Mouse (Mus musculus): ENCODE data around the gene Tfec. TPM values are rescaled to one million over a fixed set of nuclear protein-coding genes. Genes with fewer than 3 reads are reported as not detected.

Gene Tfec
- polyA plus RNA-seq, 1 experiment from 2014 or later, result 0.64 TPM

DNA sequence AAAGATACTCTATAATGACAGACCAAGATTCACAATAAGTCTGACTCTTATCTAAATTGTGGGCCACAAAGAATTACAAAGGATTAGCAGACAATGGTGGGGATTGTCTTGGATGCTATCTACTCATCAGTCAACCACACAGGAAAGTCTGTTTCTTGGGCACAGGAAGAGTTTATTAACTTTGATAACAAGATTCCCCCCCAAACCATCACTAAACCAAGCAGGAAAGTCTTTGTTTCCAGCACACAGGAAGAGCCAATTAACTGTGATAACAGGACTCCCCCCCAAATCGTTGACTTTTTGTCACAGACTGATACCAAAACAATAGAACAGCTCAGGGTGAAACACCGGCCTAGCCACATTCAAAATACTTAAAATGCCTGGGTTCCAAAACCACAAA is 28.2 kb downstream of the Tfec start:
- Histone ChIP-seq H3K36me3 (ENCODE audit: control insufficient read depth, insufficient read depth) (no peaks in the 10 kb centered on the region), H3K4me3 (ENCODE audit: low read length) (no peak overlapping the region), H3K4me2 (ENCODE audit: low read depth, low read length) (no peak overlapping the region), H3K27ac (ENCODE audit: low read length) (no peak overlapping the region), H3K27me3 (ENCODE audit: control insufficient read depth, insufficient read depth, low read length) (no peaks in the 10 kb centered on the region), H3K4me1 (ENCODE audit: control insufficient read depth, insufficient read depth, low read length) (no peaks in the 10 kb centered on the region), H3K9me3 (replicated peaks; ENCODE audit: control insufficient read depth, low read length) (no peaks in the 10 kb centered on the region), H3K9ac (ENCODE audit: low read length) (no peak overlapping the region)
- WGBS, result 40% methylated on average over 2 of the region's 2 CpGs
- ATAC-seq (replicated peaks; ENCODE audit: extremely low read depth, insufficient read depth, low FRiP score), result no peak

DNA sequence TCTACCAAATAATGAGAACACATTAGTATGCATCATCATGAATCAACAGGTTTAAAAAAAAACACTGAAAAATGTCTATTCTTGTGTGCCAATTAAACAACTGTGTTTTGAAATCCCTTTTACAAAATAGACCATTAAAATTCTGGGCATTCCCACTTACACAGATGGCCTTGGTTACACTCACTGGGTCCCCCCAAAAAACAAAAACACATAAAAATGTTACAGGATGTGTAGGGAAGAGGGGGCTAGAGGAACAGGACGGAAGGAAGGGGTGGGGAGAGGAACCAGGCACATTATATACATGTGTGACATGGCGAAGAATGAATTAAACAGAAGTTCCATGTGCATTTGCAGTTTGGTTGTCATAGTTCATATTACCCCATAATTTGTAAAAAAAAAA is 29.9 kb downstream of the Tfec start:
- Histone ChIP-seq H3K27me3 (ENCODE audit: control insufficient read depth, insufficient read depth, low read length) (no peaks in the 10 kb centered on the region), H3K36me3 (ENCODE audit: control insufficient read depth, insufficient read depth) (no peaks in the 10 kb centered on the region), H3K9ac (ENCODE audit: low read length) (no peak overlapping the region), H3K4me2 (ENCODE audit: low read depth, low read length) (no peak overlapping the region), H3K27ac (ENCODE audit: low read length) (no peak overlapping the region), H3K4me3 (ENCODE audit: low read length) (no peak overlapping the region), H3K4me1 (ENCODE audit: control insufficient read depth, insufficient read depth, low read length) (no peaks in the 10 kb centered on the region), H3K9me3 (replicated peaks; ENCODE audit: control insufficient read depth, low read length) (no peaks in the 10 kb centered on the region)
- WGBS, result 72% methylated on average over 2 of the region's 2 CpGs
- ATAC-seq (replicated peaks; ENCODE audit: extremely low read depth, insufficient read depth, low FRiP score), result no peak

DNA sequence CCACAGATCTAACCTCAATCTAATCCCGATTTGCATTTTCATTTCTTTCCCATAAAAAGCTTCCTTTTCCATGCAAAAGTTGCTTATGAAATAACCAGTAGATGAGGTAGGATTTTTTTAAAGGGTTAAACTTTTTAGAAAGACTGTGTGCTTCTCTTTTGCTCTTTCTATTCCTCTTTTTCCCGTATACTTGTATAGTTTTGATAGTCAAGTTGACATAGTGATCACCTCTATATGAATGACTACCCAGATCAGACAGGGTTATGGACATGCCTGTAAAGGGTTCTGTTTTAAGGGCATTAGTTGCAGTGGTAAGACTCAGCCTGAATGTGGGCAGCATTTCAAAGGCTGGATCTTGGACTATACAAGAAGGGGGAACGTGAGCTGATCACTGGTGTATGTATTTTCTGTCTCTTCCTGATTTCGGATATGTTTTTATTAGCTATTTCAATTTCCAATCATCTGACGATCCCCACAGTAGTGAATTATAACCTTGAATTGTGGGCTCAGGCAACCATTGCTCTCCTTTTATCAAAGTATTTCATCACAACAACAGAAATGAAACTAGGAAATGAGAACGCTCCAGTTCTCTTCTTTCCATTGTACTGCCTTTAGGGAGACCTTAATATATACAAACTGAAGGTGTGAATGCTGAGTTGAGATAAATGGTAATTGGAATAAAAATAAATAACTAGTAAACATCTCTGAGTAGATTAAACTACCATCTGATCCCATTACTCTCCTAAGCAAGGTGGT is 35.3 kb downstream of the Tfec start:
- no peak overlapping the region for H3K27ac ChIP-seq (ENCODE audit: low read length)
- H3K4me2 ChIP-seq (ENCODE audit: low read depth, low read length), result no peak overlapping the region
- H3K9ac ChIP-seq (ENCODE audit: low read length), result no peak overlapping the region
- 90% methylated on average over 6 of the region's 6 CpGs for WGBS
- no peaks in the 10 kb centered on the region for H3K4me1 ChIP-seq (ENCODE audit: control insufficient read depth, insufficient read depth, low read length)
- H3K36me3 ChIP-seq (ENCODE audit: control insufficient read depth, insufficient read depth), result no peaks in the 10 kb centered on the region
- H3K4me3 ChIP-seq (ENCODE audit: low read length), result no peak overlapping the region
- ATAC-seq (replicated peaks; ENCODE audit: extremely low read depth, insufficient read depth, low FRiP score), result no peak
- no peaks in the 10 kb centered on the region for H3K9me3 ChIP-seq (replicated peaks; ENCODE audit: control insufficient read depth, low read length)
- no peaks in the 10 kb centered on the region for H3K27me3 ChIP-seq (ENCODE audit: control insufficient read depth, insufficient read depth, low read length)

DNA sequence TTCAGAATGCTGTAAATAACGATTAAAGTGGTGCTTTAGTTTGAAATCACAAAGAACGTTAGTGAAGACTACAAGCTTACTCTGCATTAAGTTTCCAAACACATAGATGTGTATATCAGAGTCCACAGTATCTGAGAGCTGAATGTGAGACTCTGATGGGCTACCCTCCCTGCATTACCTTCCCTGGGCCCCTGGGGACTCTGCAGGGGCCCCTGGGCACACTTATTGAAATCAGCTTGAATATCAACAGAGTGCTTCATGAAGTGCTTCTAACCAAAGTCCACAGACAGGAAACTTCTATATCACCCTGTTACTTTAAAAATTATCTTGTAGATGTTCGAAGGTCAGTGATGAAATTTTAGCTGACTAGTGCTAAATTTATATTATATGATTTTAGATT is 36.2 kb downstream of the Tfec start:
- WGBS, result 80% methylated on average over 3 of the region's 3 CpGs
- Histone ChIP-seq H3K9ac (ENCODE audit: low read length) (no peak overlapping the region), H3K4me2 (ENCODE audit: low read depth, low read length) (no peak overlapping the region), H3K4me3 (ENCODE audit: low read length) (no peak overlapping the region), H3K27me3 (ENCODE audit: control insufficient read depth, insufficient read depth, low read length) (no peaks in the 10 kb centered on the region), H3K4me1 (ENCODE audit: control insufficient read depth, insufficient read depth, low read length) (no peaks in the 10 kb centered on the region), H3K36me3 (ENCODE audit: control insufficient read depth, insufficient read depth) (no peaks in the 10 kb centered on the region), H3K9me3 (replicated peaks; ENCODE audit: control insufficient read depth, low read length) (no peaks in the 10 kb centered on the region), H3K27ac (ENCODE audit: low read length) (no peak overlapping the region)
- ATAC-seq (replicated peaks; ENCODE audit: extremely low read depth, insufficient read depth, low FRiP score), result no peak

DNA sequence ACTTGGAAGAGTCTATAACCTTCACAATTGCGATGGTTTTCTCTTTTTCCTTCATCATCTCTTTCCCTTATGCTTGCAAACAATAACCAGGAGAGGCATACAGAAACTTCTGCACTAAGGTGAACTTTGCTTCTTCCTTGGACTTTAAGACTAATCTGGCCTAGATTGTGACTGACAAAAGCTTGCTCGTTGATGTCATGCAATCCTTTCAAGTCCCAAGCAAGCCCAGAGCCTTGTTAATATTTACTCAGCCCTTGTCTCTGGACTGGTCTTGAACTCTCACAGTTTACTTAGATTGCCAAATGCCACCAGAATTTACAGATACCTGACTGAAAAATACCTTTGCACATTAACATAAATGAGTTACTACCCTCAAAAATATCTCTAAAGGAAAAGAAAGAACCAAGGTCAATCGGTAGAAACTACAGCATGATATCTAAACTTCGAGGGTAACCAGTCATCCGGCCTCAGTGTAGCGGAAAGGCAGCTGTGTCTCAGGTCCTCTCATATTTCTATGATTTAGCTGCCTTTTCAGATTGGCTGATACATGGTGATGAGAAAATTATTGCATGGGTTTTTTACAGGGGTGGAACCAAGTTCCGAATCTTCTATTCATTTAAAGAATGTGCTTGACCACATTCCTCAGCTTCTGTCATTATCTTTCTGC is 42.2 kb downstream of the Tfec start:
- Histone ChIP-seq H3K9ac (ENCODE audit: low read length) (no peak overlapping the region), H3K36me3 (ENCODE audit: control insufficient read depth, insufficient read depth) (no peaks in the 10 kb centered on the region), H3K27me3 (ENCODE audit: control insufficient read depth, insufficient read depth, low read length) (no peaks in the 10 kb centered on the region), H3K4me3 (ENCODE audit: low read length) (no peak overlapping the region), H3K27ac (ENCODE audit: low read length) (no peak overlapping the region), H3K9me3 (replicated peaks; ENCODE audit: control insufficient read depth, low read length) (no peaks in the 10 kb centered on the region), H3K4me2 (ENCODE audit: low read depth, low read length) (no peak overlapping the region), H3K4me1 (ENCODE audit: control insufficient read depth, insufficient read depth, low read length) (no peaks in the 10 kb centered on the region)
- no peak for ATAC-seq (replicated peaks; ENCODE audit: extremely low read depth, insufficient read depth, low FRiP score)
- 81% methylated on average over 7 of the region's 7 CpGs for whole genome bisulfite sequencing

DNA sequence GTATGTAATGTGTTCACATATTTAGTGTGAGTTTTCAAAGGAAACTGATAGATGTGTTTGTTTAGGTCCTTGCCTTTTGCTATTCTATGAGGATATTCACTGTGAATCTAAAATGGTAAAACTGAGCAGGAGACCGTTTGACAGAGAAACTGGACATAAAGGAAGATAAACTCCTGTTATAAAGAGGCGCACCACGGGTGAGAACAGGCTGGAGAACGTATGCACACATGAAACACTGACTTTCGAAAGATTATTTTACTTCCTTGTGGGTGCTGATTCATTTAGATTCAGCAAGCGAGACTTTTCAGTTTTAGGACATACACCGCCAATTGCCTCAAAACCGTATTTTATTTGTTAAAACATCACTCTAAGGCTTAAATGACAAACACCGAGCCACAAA is 43.3 kb downstream of the Tfec start:
- Histone ChIP-seq H3K4me1 (ENCODE audit: control insufficient read depth, insufficient read depth, low read length) (no peaks in the 10 kb centered on the region), H3K4me2 (ENCODE audit: low read depth, low read length) (no peak overlapping the region), H3K9ac (ENCODE audit: low read length) (no peak overlapping the region), H3K9me3 (replicated peaks; ENCODE audit: control insufficient read depth, low read length) (no peaks in the 10 kb centered on the region), H3K27ac (ENCODE audit: low read length) (no peak overlapping the region), H3K27me3 (ENCODE audit: control insufficient read depth, insufficient read depth, low read length) (no peaks in the 10 kb centered on the region), H3K4me3 (ENCODE audit: low read length) (no peak overlapping the region), H3K36me3 (ENCODE audit: control insufficient read depth, insufficient read depth) (no peaks in the 10 kb centered on the region)
- WGBS, result 82% methylated on average over 9 of the region's 9 CpGs
- no peak for ATAC-seq (replicated peaks; ENCODE audit: extremely low read depth, insufficient read depth, low FRiP score)

DNA sequence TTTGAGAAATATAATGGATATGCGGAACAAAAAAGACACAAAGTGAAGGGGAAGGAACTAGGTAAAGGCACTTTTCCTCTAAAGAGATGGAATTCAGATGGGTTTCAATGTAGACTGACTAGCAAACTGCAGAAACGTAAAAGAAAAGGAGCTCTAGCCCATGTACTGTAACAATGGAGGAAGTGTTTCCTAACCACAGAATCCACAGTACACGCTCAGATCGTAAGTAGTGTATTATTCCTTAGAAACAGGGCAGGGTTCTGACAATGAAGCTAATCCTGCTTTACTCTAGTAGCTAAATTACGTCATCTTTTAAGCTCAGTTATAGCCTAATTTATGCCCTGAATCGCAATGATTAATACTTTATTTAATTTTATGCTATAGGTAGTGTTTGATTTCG is 51.7 kb downstream of the Tfec start:
- ATAC-seq (replicated peaks; ENCODE audit: extremely low read depth, insufficient read depth, low FRiP score), result no peak
- H3K9me3 ChIP-seq (replicated peaks; ENCODE audit: control insufficient read depth, low read length), result no peaks in the 10 kb centered on the region
- no peak overlapping the region for H3K4me2 ChIP-seq (ENCODE audit: low read depth, low read length)
- H3K27ac ChIP-seq (ENCODE audit: low read length), result no peak overlapping the region
- no peaks in the 10 kb centered on the region for H3K36me3 ChIP-seq (ENCODE audit: control insufficient read depth, insufficient read depth)
- WGBS, result 86% methylated on average over 7 of the region's 7 CpGs
- H3K27me3 ChIP-seq (ENCODE audit: control insufficient read depth, insufficient read depth, low read length), result no peaks in the 10 kb centered on the region
- H3K9ac ChIP-seq (ENCODE audit: low read length), result no peak overlapping the region
- H3K4me3 ChIP-seq (ENCODE audit: low read length), result no peak overlapping the region
- H3K4me1 ChIP-seq (ENCODE audit: control insufficient read depth, insufficient read depth, low read length), result peaks cover 2% of the 10 kb centered on the region; the same call in 1 of the 2 replicates

DNA sequence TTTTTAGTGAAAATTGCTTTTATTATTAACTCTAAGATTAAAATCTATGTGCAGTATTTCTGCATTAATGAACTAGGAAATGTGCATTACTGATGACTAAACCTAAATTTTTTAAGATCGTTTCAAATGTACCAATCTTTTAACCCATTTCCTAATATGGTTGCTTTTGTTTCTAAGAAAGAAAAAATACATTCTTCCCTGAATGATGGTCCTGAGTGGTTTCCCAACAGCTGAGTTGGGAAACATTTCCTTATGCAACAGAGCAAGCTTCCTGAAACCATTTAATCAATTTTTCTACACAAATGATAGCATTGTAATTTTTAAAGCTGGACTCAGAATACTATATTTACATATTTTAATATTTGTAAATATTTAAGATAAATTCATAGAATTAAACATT is 62.6 kb downstream of the Tfec start:
- H3K4me1 ChIP-seq (ENCODE audit: control insufficient read depth, insufficient read depth, low read length), result no peaks in the 10 kb centered on the region
- H3K9me3 ChIP-seq (replicated peaks; ENCODE audit: control insufficient read depth, low read length), result no peaks in the 10 kb centered on the region
- no peaks in the 10 kb centered on the region for H3K36me3 ChIP-seq (ENCODE audit: control insufficient read depth, insufficient read depth)
- no peaks in the 10 kb centered on the region for H3K27me3 ChIP-seq (ENCODE audit: control insufficient read depth, insufficient read depth, low read length)
- no peak overlapping the region for H3K4me2 ChIP-seq (ENCODE audit: low read depth, low read length)
- WGBS, result 63% methylated on average over 1 of the region's 1 CpGs
- no peak for ATAC-seq (replicated peaks; ENCODE audit: extremely low read depth, insufficient read depth, low FRiP score)
- H3K9ac ChIP-seq (ENCODE audit: low read length), result no peak overlapping the region
- no peak overlapping the region for H3K4me3 ChIP-seq (ENCODE audit: low read length)
- H3K27ac ChIP-seq (ENCODE audit: low read length), result no peak overlapping the region

DNA sequence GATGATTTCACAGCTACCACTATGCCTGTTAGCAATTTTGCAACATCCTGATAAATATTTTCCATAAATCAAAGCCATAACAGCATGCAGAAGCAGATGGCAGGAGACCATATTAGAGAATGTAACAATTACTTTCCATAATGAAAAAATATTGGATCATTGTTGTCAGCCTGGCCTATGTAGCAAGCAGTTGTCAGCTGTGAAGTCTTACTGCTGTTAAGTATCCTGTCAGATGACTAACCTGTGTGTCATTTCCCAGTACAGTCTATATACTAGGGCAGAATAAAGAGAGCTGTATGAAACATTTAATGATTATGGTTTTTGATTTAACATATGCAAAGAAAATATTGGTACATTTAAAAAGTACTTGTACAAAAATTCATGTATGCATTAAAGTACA is 69.9 kb downstream of the Tfec start:
- no peak overlapping the region for H3K9ac ChIP-seq (ENCODE audit: low read length)
- H3K9me3 ChIP-seq (replicated peaks; ENCODE audit: control insufficient read depth, low read length), result no peaks in the 10 kb centered on the region
- no peaks in the 10 kb centered on the region for H3K27me3 ChIP-seq (ENCODE audit: control insufficient read depth, insufficient read depth, low read length)
- no peaks in the 10 kb centered on the region for H3K4me1 ChIP-seq (ENCODE audit: control insufficient read depth, insufficient read depth, low read length)
- no peak overlapping the region for H3K4me3 ChIP-seq (ENCODE audit: low read length)
- H3K4me2 ChIP-seq (ENCODE audit: low read depth, low read length), result no peak overlapping the region
- no peak for ATAC-seq (replicated peaks; ENCODE audit: extremely low read depth, insufficient read depth, low FRiP score)
- H3K36me3 ChIP-seq (ENCODE audit: control insufficient read depth, insufficient read depth), result no peaks in the 10 kb centered on the region
- H3K27ac ChIP-seq (ENCODE audit: low read length), result no peak overlapping the region

All from heart, embryonic 16.5 days (tissue).